Mouse (Mus musculus) bone marrow macrophage, adult 2 months (primary cell): ENCODE measurements around the gene Chst3.

Experiments used
- CTCF ChIP-seq: IDR thresholded peaks from 2 replicates; pipeline ENCODE4 v1.5.1; 2012; ENCODE audit warnings: low read depth, mild to moderate bottlenecking, low read length, moderate library complexity
- POLR2A ChIP-seq: IDR thresholded peaks from 2 replicates; pipeline ENCODE4 v1.6.1; 2012; ENCODE audit warnings: mild to moderate bottlenecking, low read depth, low read length, borderline replicate concordance

- TF ChIP-seq CTCF (no peak), POLR2A (no peak)
These were observed 42.5 kb upstream of the Chst3 start for GRCm38 (mm10) chr10:60261530-60261929.
